Mouse (Mus musculus) ES-E14 (cell line): Measurements from ENCODE around the gene Cd79b.

Experiments
- CHD2 ChIP-seq: IDR thresholded peaks from 2 replicates; pipeline ENCODE4 v1.6.1; 2014; ENCODE audit warnings: mild to moderate bottlenecking, low read depth, low read length, inconsistent platforms
- MAFK ChIP-seq: IDR thresholded peaks from 2 replicates; pipeline ENCODE4 v1.6.1; 2014; ENCODE audit warnings: mild to moderate bottlenecking, low read depth, low read length, inconsistent platforms; ENCODE audit not compliant: insufficient read depth
- ZNF384 ChIP-seq: IDR thresholded peaks from 2 replicates; pipeline ENCODE4 v1.6.1; 2012; ENCODE audit warnings: low read depth, low read length, inconsistent platforms

DNA sequence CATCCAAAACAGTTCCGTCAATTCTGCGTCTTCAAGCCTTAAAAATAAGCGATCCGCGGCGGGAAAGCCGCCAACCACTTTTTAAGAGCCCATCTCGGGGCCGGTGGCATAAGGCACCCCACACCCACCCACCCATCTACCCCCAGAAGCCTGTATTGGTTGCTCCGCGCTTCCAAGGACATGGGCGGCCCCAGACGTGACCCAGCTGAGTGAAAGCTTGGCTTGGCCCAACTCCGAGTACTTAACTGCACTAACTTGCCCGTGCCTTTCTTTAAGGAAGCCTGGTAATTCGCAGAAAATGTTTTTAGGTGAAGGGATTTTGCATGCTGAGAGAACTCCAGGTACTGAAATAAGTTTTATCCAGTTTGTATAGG, 41.3 kb downstream of the Cd79b start:
- TF ChIP-seq MAFK, result no peak
- TF ChIP-seq CHD2, result no peak
- no peak for TF ChIP-seq ZNF384
